Mouse (Mus musculus) left cerebral cortex, adult 9 months (tissue): Measurements from ENCODE around the gene Cxcl12.

Experiments
- DNase-seq, 2 experiments: peaks; one replicate each; pipeline ENCODE4 v3.0.0; 2022; ENCODE audit warnings: low spot score in 2 of 2

The Cxcl12 gene

GRCm38 (mm10) chr6:117175113-117175793 lies 6.9 kb downstream of the Cxcl12 start:
- DNase-seq = no peak

- no peak for DNase-seq
These were observed 8.1 kb downstream of the Cxcl12 start for GRCm38 (mm10) chr6:117176406-117176805.

GRCm38 (mm10) chr6:117180303-117180702 lies 12.0 kb downstream of the Cxcl12 start:
- DNase-seq = no peak

GRCm38 (mm10) chr6:117185381-117185780 lies 17.0 kb downstream of the Cxcl12 start:
- DNase-seq = no peak

GRCm38 (mm10) chr6:117190453-117190852 lies 22.1 kb downstream of the Cxcl12 start:
- no peak for DNase-seq

GRCm38 (mm10) chr6:117191741-117192140 lies 23.4 kb downstream of the Cxcl12 start:
- no peak for DNase-seq

GRCm38 (mm10) chr6:117192678-117193077 lies 24.3 kb downstream of the Cxcl12 start:
- no peak for DNase-seq

GRCm38 (mm10) chr6:117195270-117195669 lies 26.9 kb downstream of the Cxcl12 start:
- DNase-seq = no peak

GRCm38 (mm10) chr6:117198871-117199270 lies 30.5 kb downstream of the Cxcl12 start:
- no peak for DNase-seq

- no peak for DNase-seq
These were observed 31.4 kb downstream of the Cxcl12 start for GRCm38 (mm10) chr6:117199718-117200117.

GRCm38 (mm10) chr6:117200916-117201315 lies 32.6 kb downstream of the Cxcl12 start:
- DNase-seq = no peak

- no peak for DNase-seq
These were observed 33.1 kb downstream of the Cxcl12 start for GRCm38 (mm10) chr6:117201396-117201795.

- no peak for DNase-seq
These were observed 33.5 kb downstream of the Cxcl12 start for GRCm38 (mm10) chr6:117201859-117202258.

GRCm38 (mm10) chr6:117202856-117203400 lies 34.6 kb downstream of the Cxcl12 start:
- no peak for DNase-seq

GRCm38 (mm10) chr6:117204112-117204511 lies 35.8 kb downstream of the Cxcl12 start:
- DNase-seq = no peak

GRCm38 (mm10) chr6:117206834-117207233 lies 38.5 kb downstream of the Cxcl12 start:
- no peak for DNase-seq

GRCm38 (mm10) chr6:117207289-117207688 lies 39.0 kb downstream of the Cxcl12 start:
- no peak for DNase-seq

- DNase-seq = no peak
These were observed 41.8 kb downstream of the Cxcl12 start for GRCm38 (mm10) chr6:117210086-117210485.

GRCm38 (mm10) chr6:117210536-117210935 lies 42.2 kb downstream of the Cxcl12 start:
- no peak for DNase-seq

- DNase-seq = peak in 1 of 2 experiments; percentile 45
These were observed 46.2 kb downstream of the Cxcl12 start for GRCm38 (mm10) chr6:117214506-117214905.

- DNase-seq = peak in 1 of 2 experiments; percentile 23
These were observed 50.3 kb downstream of the Cxcl12 start for GRCm38 (mm10) chr6:117218442-117219299.

- DNase-seq = no peak
These were observed 51.0 kb downstream of the Cxcl12 start for GRCm38 (mm10) chr6:117219300-117219680.
